Mouse (Mus musculus) forebrain, embryonic 12.5 days (tissue): ENCODE results near the gene B430306N03Rik. TPM values are rescaled to one million over a fixed set of nuclear protein-coding genes. Genes with fewer than 3 reads are reported as not detected.
"Not testable (repeated sequence)": the region's sequence is repeated elsewhere in the genome, so short reads cannot be mapped to it uniquely, and the experiment has no call there.

Source experiments
- ATAC-seq: fragments of 200-750 bp; cut with Nextera tagmentation; 2 replicates; pipeline ENCODE4 v1.8.0; 2017; ENCODE audit warnings: moderate TSS enrichment; ENCODE audit not compliant: low FRiP score
- H3K27ac ChIP-seq: fragments of 300-500 bp; sonication (generic); 2 replicates; pipeline ENCODE4 v1.5.1; 2016; ENCODE audit warnings: mild to moderate bottlenecking
- H3K27me3 ChIP-seq: fragments of 300-500 bp; sonication (generic); 2 replicates; pipeline ENCODE4 v1.6.1; 2016; ENCODE audit warnings: mild to moderate bottlenecking
- H3K36me3 ChIP-seq: fragments of 300-500 bp; sonication (generic); replicated peaks from 2 replicates; pipeline ENCODE4 v1.6.1; 2016; ENCODE audit warnings: mild to moderate bottlenecking
- H3K4me1 ChIP-seq: fragments of 300-500 bp; sonication (generic); 2 replicates; pipeline ENCODE4 v1.6.1; 2016
- H3K4me2 ChIP-seq: fragments of 300-500 bp; sonication (generic); 2 replicates; pipeline ENCODE4 v1.6.1; 2016; ENCODE audit warnings: mild to moderate bottlenecking, moderate library complexity
- H3K4me3 ChIP-seq: fragments of 300-500 bp; sonication (generic); replicated peaks from 2 replicates; pipeline ENCODE4 v1.5.1; 2016; ENCODE audit warnings: mild to moderate bottlenecking
- H3K9ac ChIP-seq: fragments of 300-500 bp; sonication (generic); 2 replicates; pipeline ENCODE4 v1.6.1; 2016; ENCODE audit warnings: mild to moderate bottlenecking
- H3K9me3 ChIP-seq: fragments of 300-500 bp; sonication (generic); 2 replicates; pipeline ENCODE4 v1.6.1; 2016
- WGBS: fragments of 180-500 bp; shearing (Covaris S2); methylation state at CpG from one replicate; pipeline ENCODE4 v1.1.7; 2016; 5-methylcytosine and 5-hydroxymethylcytosine counted together
- polyA plus RNA-seq: library from polyadenylated mRNA; unstranded; fragments of >200 nt; fragmentation: Nextera tagmentation; extraction: Ambion mirVana; gene quantifications from 2 replicates; pipeline ENCODE4 v1.2.1, GENCODE M21; 2016

B430306N03Rik gene
- polyA plus RNA-seq = 0.13 TPM in 1 of 2 replicates, not detected in the other

- not testable (repeated sequence) for H3K36me3 ChIP-seq, H3K9ac ChIP-seq, H3K27me3 ChIP-seq, H3K4me1 ChIP-seq, H3K4me2 ChIP-seq, H3K4me3 ChIP-seq, H3K27ac ChIP-seq, ATAC-seq, H3K9me3 ChIP-seq
- WGBS = 89% methylated on average over 3 of the region's 3 CpGs
These were observed at the start of gene B430306N03Rik for GRCm38 (mm10) chr17:48315905-48316579. Gene B430306N03Rik, plus strand, starts transcription at chr17:48316141.

GRCm38 (mm10) chr17:48266610-48267304, 49.2 kb upstream of the B430306N03Rik start:
- H3K9me3 ChIP-seq = no peaks in the 10 kb centered on the region
- 0 out of 2 replicates have a peak overlapping the region, but pooled peaks have one; percentile 36 for H3K27ac ChIP-seq
- no peak overlapping the region for H3K4me3 ChIP-seq
- WGBS = 40% methylated on average over 2 of the region's 2 CpGs
- H3K36me3 ChIP-seq = no peaks in the 10 kb centered on the region
- no peak for ATAC-seq
- no peak overlapping the region for H3K9ac ChIP-seq
- H3K4me2 ChIP-seq = no peak overlapping the region
- H3K27me3 ChIP-seq = peaks cover 4% of the 10 kb centered on the region
- peaks cover 11% of the 10 kb centered on the region for H3K4me1 ChIP-seq

DNA sequence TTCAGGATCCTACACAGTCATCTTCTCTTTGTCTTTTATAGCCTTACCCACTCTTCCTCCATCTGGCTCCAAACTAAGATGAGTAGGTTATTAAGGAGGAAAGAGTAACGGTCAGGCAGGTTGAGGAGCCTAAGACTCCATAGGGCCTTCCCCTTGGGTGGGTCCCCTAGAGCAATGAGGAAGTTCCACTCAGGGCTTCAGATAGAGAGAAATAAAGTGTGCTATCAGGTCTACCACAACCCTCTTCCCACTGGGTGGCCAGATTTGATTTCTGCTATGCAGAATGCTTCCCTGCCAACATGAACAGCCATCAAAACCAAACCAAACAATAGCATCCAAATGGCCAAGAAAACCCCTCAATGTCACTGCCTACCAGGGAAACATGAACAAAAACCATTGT, 48.4 kb upstream of the B430306N03Rik start:
- H3K9me3 ChIP-seq = no peaks in the 10 kb centered on the region
- H3K4me3 ChIP-seq = no peak overlapping the region
- H3K9ac ChIP-seq = no peak overlapping the region
- H3K36me3 ChIP-seq = no peaks in the 10 kb centered on the region
- no peak overlapping the region for H3K27ac ChIP-seq
- H3K27me3 ChIP-seq = peaks cover 4% of the 10 kb centered on the region
- H3K4me2 ChIP-seq = no peak overlapping the region
- no peak for ATAC-seq
- WGBS = 91% methylated on average over 1 of the region's 1 CpGs
- peaks cover 11% of the 10 kb centered on the region for H3K4me1 ChIP-seq

GRCm38 (mm10) chr17:48268276-48268675, 47.7 kb upstream of the B430306N03Rik start:
- H3K4me3 ChIP-seq = no peak overlapping the region
- H3K27ac ChIP-seq = no peak overlapping the region
- no peak overlapping the region for H3K4me2 ChIP-seq
- ATAC-seq = no peak
- H3K9me3 ChIP-seq = no peaks in the 10 kb centered on the region
- H3K36me3 ChIP-seq = no peaks in the 10 kb centered on the region
- peaks cover 11% of the 10 kb centered on the region for H3K4me1 ChIP-seq
- H3K27me3 ChIP-seq = peaks cover 4% of the 10 kb centered on the region
- no peak overlapping the region for H3K9ac ChIP-seq

- WGBS = 77% methylated on average over 4 of the region's 4 CpGs
- no peaks in the 10 kb centered on the region for H3K9me3 ChIP-seq
- H3K4me2 ChIP-seq = no peak overlapping the region
- H3K27me3 ChIP-seq = peaks cover 4% of the 10 kb centered on the region; the same call in 1 of the 2 replicates
- no peaks in the 10 kb centered on the region for H3K36me3 ChIP-seq
- no peak overlapping the region for H3K9ac ChIP-seq
- peaks cover 11% of the 10 kb centered on the region for H3K4me1 ChIP-seq
- ATAC-seq = no peak
- no peak overlapping the region for H3K4me3 ChIP-seq
- H3K27ac ChIP-seq = no peak overlapping the region
These were observed 46.1 kb upstream of the B430306N03Rik start for GRCm38 (mm10) chr17:48269833-48270232.

GRCm38 (mm10) chr17:48272158-48272557, 43.8 kb upstream of the B430306N03Rik start:
- H3K36me3 ChIP-seq = no peaks in the 10 kb centered on the region
- no peaks in the 10 kb centered on the region for H3K9me3 ChIP-seq
- H3K4me2 ChIP-seq = no peak overlapping the region
- no peak for ATAC-seq
- peaks cover 4% of the 10 kb centered on the region; the same call in 1 of the 2 replicates for H3K27me3 ChIP-seq
- WGBS = 80% methylated on average over 5 of the region's 5 CpGs
- H3K4me3 ChIP-seq = no peak overlapping the region
- no peaks in the 10 kb centered on the region for H3K4me1 ChIP-seq
- no peak overlapping the region for H3K9ac ChIP-seq
- no peak overlapping the region for H3K27ac ChIP-seq

GRCm38 (mm10) chr17:48272598-48272997, 43.3 kb upstream of the B430306N03Rik start:
- no peak for ATAC-seq
- no peak overlapping the region for H3K9ac ChIP-seq
- 88% methylated on average over 4 of the region's 4 CpGs for WGBS
- no peak overlapping the region for H3K4me2 ChIP-seq
- H3K36me3 ChIP-seq = no peaks in the 10 kb centered on the region
- no peak overlapping the region for H3K4me3 ChIP-seq
- peaks cover under 1% of the 10 kb centered on the region; the same call in 1 of the 2 replicates for H3K27me3 ChIP-seq
- H3K27ac ChIP-seq = no peak overlapping the region
- no peaks in the 10 kb centered on the region for H3K9me3 ChIP-seq
- H3K4me1 ChIP-seq = no peaks in the 10 kb centered on the region

DNA sequence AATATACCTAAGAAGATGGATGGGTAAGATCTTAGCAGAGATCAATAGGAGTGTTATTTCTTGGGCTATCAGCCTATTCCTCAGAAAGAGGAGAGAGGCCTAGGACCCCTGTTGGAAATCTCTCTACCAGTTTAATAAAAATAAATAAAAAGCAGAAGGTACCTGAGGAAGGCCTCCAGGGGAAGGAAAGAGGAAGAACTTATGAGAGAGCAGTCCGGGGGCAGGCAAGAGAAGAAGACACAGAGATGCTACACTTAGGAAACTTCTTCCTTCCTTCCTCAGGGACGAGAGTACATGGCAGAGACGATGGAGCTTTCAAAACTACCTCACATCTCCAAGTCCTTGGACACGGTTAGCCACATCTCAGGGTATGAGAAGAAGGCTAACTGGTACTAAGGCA, 41.8 kb upstream of the B430306N03Rik start:
- 89% methylated on average over 4 of the region's 4 CpGs for WGBS
- no peak for ATAC-seq
- no peaks in the 10 kb centered on the region for H3K9me3 ChIP-seq
- no peak overlapping the region for H3K4me2 ChIP-seq
- H3K36me3 ChIP-seq = no peaks in the 10 kb centered on the region
- no peaks in the 10 kb centered on the region for H3K27me3 ChIP-seq
- no peaks in the 10 kb centered on the region for H3K4me1 ChIP-seq
- no peak overlapping the region for H3K27ac ChIP-seq
- H3K9ac ChIP-seq = no peak overlapping the region
- no peak overlapping the region for H3K4me3 ChIP-seq

- 32% methylated on average over 6 of the region's 6 CpGs for WGBS
- no peak overlapping the region for H3K27ac ChIP-seq
- no peak overlapping the region for H3K4me3 ChIP-seq
- H3K27me3 ChIP-seq = no peaks in the 10 kb centered on the region
- no peak overlapping the region for H3K9ac ChIP-seq
- H3K36me3 ChIP-seq = no peaks in the 10 kb centered on the region
- H3K9me3 ChIP-seq = no peaks in the 10 kb centered on the region
- no peak overlapping the region for H3K4me2 ChIP-seq
- peak; percentile 36; the same call in 1 of the 2 replicates for ATAC-seq
- no peaks in the 10 kb centered on the region for H3K4me1 ChIP-seq
These were observed 41.1 kb upstream of the B430306N03Rik start for GRCm38 (mm10) chr17:48274885-48275284.

DNA sequence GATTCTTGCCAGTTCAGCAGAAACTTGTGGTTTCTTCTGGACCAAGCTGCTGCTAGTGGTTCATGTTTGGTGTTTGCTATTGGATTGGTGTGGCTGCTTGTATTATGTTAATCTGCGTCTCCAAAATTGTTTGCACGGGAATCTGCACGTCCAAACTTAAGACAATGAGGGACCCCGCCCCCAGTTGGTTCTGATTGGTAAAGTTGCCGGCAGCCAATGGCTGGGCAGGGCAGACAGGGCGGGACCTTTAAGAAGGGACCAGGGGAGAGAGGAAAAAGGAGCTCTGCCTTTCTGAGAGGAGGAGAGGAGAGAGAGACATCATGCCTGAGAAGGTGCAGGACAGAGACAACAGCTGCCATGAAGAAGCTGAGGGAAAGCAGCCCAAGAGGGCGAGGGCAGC, 40.2 kb upstream of the B430306N03Rik start:
- Histone ChIP-seq H3K36me3 (no peaks in the 10 kb centered on the region), H3K9ac (no peak overlapping the region), H3K9me3 (no peaks in the 10 kb centered on the region), H3K27me3 (no peaks in the 10 kb centered on the region), H3K27ac (no peak overlapping the region), H3K4me2 (no peak overlapping the region), H3K4me3 (no peak overlapping the region), H3K4me1 (no peaks in the 10 kb centered on the region)
- no peak for ATAC-seq
- 61% methylated on average over 7 of the region's 7 CpGs for WGBS

DNA sequence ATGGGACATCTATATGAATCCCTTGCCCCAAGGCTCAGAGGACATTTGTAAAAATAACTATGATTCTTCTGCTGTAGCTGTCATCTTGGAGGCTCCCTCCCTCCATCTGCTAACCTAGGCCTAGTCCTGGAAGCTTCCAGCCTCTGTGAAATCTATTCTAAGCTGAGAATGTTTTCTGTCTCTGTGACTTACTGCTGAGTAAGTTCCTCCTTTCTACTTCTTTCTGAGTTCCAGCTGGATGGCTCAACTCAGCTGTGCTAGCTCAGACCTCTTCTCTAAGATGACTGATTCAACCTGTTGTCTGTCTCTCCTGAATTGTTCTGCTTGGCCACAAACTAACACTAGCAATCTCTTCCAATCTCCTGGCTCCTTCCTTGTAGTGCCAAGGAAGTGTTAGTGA, 37.6 kb upstream of the B430306N03Rik start:
- H3K4me2 ChIP-seq = no peak overlapping the region
- H3K9ac ChIP-seq = no peak overlapping the region
- no peak overlapping the region for H3K4me3 ChIP-seq
- H3K27me3 ChIP-seq = no peaks in the 10 kb centered on the region
- no peaks in the 10 kb centered on the region for H3K36me3 ChIP-seq
- no peak for ATAC-seq
- H3K27ac ChIP-seq = no peak overlapping the region
- H3K4me1 ChIP-seq = peaks cover 11% of the 10 kb centered on the region
- H3K9me3 ChIP-seq = no peaks in the 10 kb centered on the region

GRCm38 (mm10) chr17:48279002-48279401, 36.9 kb upstream of the B430306N03Rik start:
- 91% methylated on average over 4 of the region's 4 CpGs for WGBS
- Histone ChIP-seq H3K27ac (no peak overlapping the region), H3K36me3 (no peaks in the 10 kb centered on the region), H3K9ac (no peak overlapping the region), H3K4me2 (no peak overlapping the region), H3K9me3 (no peaks in the 10 kb centered on the region), H3K4me3 (no peak overlapping the region), H3K27me3 (no peaks in the 10 kb centered on the region), H3K4me1 (peaks cover 11% of the 10 kb centered on the region)
- no peak for ATAC-seq
